Mouse (Mus musculus): ENCODE data around the gene Hc. TPM values are rescaled to one million over a fixed set of nuclear protein-coding genes. Genes with fewer than 3 reads are reported as not detected.

Gene Hc
- polyA plus RNA-seq, 1 experiment from 2014 or later, result 0.45 TPM

GRCm38 (mm10) chr2:35011649-35012048 lies 49.6 kb downstream of the Hc start:
- Histone ChIP-seq H3K4me1 (ENCODE audit: insufficient read depth, low read length) (no peaks in the 10 kb centered on the region), H3K36me3 (ENCODE audit: insufficient read depth, low read length) (no peaks in the 10 kb centered on the region), H3K9ac (replicated peaks; ENCODE audit: low read length) (no peak overlapping the region), H3K4me3 (ENCODE audit: low read length) (no peak overlapping the region), H3K9me3 (ENCODE audit: low read length) (no peaks in the 10 kb centered on the region), H3K4me2 (replicated peaks; ENCODE audit: low read depth, low read length) (no peak overlapping the region), H3K27ac (ENCODE audit: low read length) (no peak overlapping the region), H3K27me3 (ENCODE audit: insufficient read depth, low read length) (no peaks in the 10 kb centered on the region)
- 88% methylated on average over 8 of the region's 8 CpGs for WGBS
- ATAC-seq (ENCODE audit: low FRiP score, low TSS enrichment), result no peak

- 83% methylated on average over 9 of the region's 9 CpGs for WGBS
- no peaks in the 10 kb centered on the region for H3K27me3 ChIP-seq (ENCODE audit: insufficient read depth, low read length)
- ATAC-seq (ENCODE audit: low FRiP score, low TSS enrichment), result no peak
Measured at GRCm38 (mm10) chr2:34998956-34999355, 62.3 kb downstream of the Hc start.

GRCm38 (mm10) chr2:34996506-34996905 lies 64.7 kb downstream of the Hc start:
- no peaks in the 10 kb centered on the region for H3K9me3 ChIP-seq (ENCODE audit: low read length)
- no peak for ATAC-seq (ENCODE audit: low FRiP score, low TSS enrichment)
- no peaks in the 10 kb centered on the region; the same call in 1 of the 2 replicates for H3K27me3 ChIP-seq (ENCODE audit: insufficient read depth, low read length)
- H3K36me3 ChIP-seq (ENCODE audit: insufficient read depth, low read length), result no peaks in the 10 kb centered on the region
- no peak overlapping the region for H3K27ac ChIP-seq (ENCODE audit: low read length)
- H3K9ac ChIP-seq (replicated peaks; ENCODE audit: low read length), result no peak overlapping the region
- WGBS, result 79% methylated on average over 5 of the region's 5 CpGs
- 0 out of 2 replicates have a peak, but pooled peaks cover 4% of the 10 kb centered on the region for H3K4me1 ChIP-seq (ENCODE audit: insufficient read depth, low read length)
- H3K4me3 ChIP-seq (ENCODE audit: low read length), result no peak overlapping the region
- H3K4me2 ChIP-seq (replicated peaks; ENCODE audit: low read depth, low read length), result no peak overlapping the region

More at GRCm38 (mm10) chr2:34998956-34999355, 62.3 kb downstream of the Hc start:
- Histone ChIP-seq H3K4me2 (replicated peaks; ENCODE audit: low read depth, low read length) (no peak overlapping the region), H3K36me3 (ENCODE audit: insufficient read depth, low read length) (no peaks in the 10 kb centered on the region), H3K27ac (ENCODE audit: low read length) (no peak overlapping the region), H3K4me1 (ENCODE audit: insufficient read depth, low read length) (no peaks in the 10 kb centered on the region), H3K9me3 (ENCODE audit: low read length) (no peaks in the 10 kb centered on the region), H3K4me3 (ENCODE audit: low read length) (no peak overlapping the region), H3K9ac (replicated peaks; ENCODE audit: low read length) (no peak overlapping the region)

GRCm38 (mm10) chr2:34993696-34994356 lies 67.4 kb downstream of the Hc start:
- ATAC-seq (ENCODE audit: low FRiP score, low TSS enrichment), result no peak
- H3K4me2 ChIP-seq (replicated peaks; ENCODE audit: low read depth, low read length), result no peak overlapping the region
- 75% methylated on average over 5 of the region's 5 CpGs for WGBS

GRCm38 (mm10) chr2:34992729-34993695 lies 68.2 kb downstream of the Hc start:
- no peak for ATAC-seq (ENCODE audit: low FRiP score, low TSS enrichment)
- H3K9ac ChIP-seq (replicated peaks; ENCODE audit: low read length), result no peak overlapping the region
- 27% methylated on average over 9 of the region's 9 CpGs for WGBS

More at GRCm38 (mm10) chr2:34993696-34994356, 67.4 kb downstream of the Hc start:
- Histone ChIP-seq H3K27ac (ENCODE audit: low read length) (no peak overlapping the region), H3K9ac (replicated peaks; ENCODE audit: low read length) (no peak overlapping the region), H3K27me3 (ENCODE audit: insufficient read depth, low read length) (no peaks in the 10 kb centered on the region; the same call in 1 of the 2 replicates), H3K4me3 (ENCODE audit: low read length) (no peak overlapping the region), H3K36me3 (ENCODE audit: insufficient read depth, low read length) (no peaks in the 10 kb centered on the region), H3K9me3 (ENCODE audit: low read length) (no peaks in the 10 kb centered on the region), H3K4me1 (ENCODE audit: insufficient read depth, low read length) (0 out of 2 replicates have a peak, but pooled peaks cover 4% of the 10 kb centered on the region)

DNA sequence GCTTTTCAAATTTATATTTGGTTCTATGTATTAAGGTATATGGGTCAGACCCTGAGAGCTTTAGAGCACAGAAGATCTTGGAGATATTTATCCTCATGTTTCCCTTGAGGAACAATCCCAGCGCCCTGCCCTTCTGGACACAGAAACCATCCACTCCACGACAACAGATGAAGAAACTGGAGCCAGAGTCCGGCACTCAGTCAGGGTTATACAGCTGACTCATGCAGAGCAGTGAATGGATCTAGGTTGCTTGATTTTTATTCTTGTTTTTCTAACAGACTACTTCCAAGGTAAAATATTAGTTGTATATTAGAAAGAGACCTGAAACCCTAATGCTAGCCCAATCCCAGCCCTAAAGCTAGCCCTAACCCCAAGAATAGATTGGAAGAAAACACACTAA lies 69.3 kb downstream of the Hc start:
- H3K4me1 ChIP-seq (ENCODE audit: insufficient read depth, low read length), result 0 out of 2 replicates have a peak, but pooled peaks cover 4% of the 10 kb centered on the region
- WGBS, result 71% methylated on average over 3 of the region's 3 CpGs
- no peaks in the 10 kb centered on the region for H3K36me3 ChIP-seq (ENCODE audit: insufficient read depth, low read length)
- H3K4me3 ChIP-seq (ENCODE audit: low read length), result no peak overlapping the region
- ATAC-seq (ENCODE audit: low FRiP score, low TSS enrichment), result no peak
- no peak overlapping the region for H3K4me2 ChIP-seq (replicated peaks; ENCODE audit: low read depth, low read length)
- no peaks in the 10 kb centered on the region for H3K9me3 ChIP-seq (ENCODE audit: low read length)
- no peaks in the 10 kb centered on the region; the same call in 1 of the 2 replicates for H3K27me3 ChIP-seq (ENCODE audit: insufficient read depth, low read length)
- H3K9ac ChIP-seq (replicated peaks; ENCODE audit: low read length), result no peak overlapping the region
- H3K27ac ChIP-seq (ENCODE audit: low read length), result no peak overlapping the region

More at GRCm38 (mm10) chr2:34992729-34993695, 68.2 kb downstream of the Hc start:
- Histone ChIP-seq H3K4me2 (replicated peaks; ENCODE audit: low read depth, low read length) (no peak overlapping the region), H3K4me1 (ENCODE audit: insufficient read depth, low read length) (0 out of 2 replicates have a peak, but pooled peaks cover 4% of the 10 kb centered on the region), H3K4me3 (ENCODE audit: low read length) (no peak overlapping the region), H3K27ac (ENCODE audit: low read length) (no peak overlapping the region), H3K9me3 (ENCODE audit: low read length) (no peaks in the 10 kb centered on the region), H3K27me3 (ENCODE audit: insufficient read depth, low read length) (no peaks in the 10 kb centered on the region; the same call in 1 of the 2 replicates), H3K36me3 (ENCODE audit: insufficient read depth, low read length) (no peaks in the 10 kb centered on the region)

DNA sequence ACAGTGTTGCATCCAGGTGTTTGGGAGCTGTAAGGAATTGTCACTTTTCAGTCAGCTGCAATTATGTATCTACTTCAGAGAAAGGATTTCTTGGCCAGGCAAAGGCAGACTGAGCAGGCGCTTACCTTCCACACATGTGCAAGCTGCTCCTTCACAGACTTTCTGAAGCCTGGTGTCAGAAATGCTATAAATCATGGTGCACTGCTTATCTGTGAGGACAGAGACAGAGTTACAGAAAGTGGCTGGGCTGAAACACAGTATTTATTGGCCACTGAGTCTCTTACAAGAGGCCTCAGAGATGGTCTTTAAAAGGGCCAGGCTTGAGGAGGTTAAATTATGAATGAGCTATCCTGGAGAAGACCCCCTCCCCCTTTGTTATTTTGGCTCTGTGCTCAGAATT lies 71.5 kb downstream of the Hc start:
- no peak for ATAC-seq (ENCODE audit: low FRiP score, low TSS enrichment)
- Histone ChIP-seq H3K9ac (replicated peaks; ENCODE audit: low read length) (no peak overlapping the region), H3K4me3 (ENCODE audit: low read length) (no peak overlapping the region), H3K36me3 (ENCODE audit: insufficient read depth, low read length) (no peaks in the 10 kb centered on the region), H3K4me2 (replicated peaks; ENCODE audit: low read depth, low read length) (no peak overlapping the region), H3K9me3 (ENCODE audit: low read length) (no peaks in the 10 kb centered on the region), H3K4me1 (ENCODE audit: insufficient read depth, low read length) (0 out of 2 replicates have a peak, but pooled peaks cover 4% of the 10 kb centered on the region), H3K27ac (ENCODE audit: low read length) (no peak overlapping the region), H3K27me3 (ENCODE audit: insufficient read depth, low read length) (no peaks in the 10 kb centered on the region; the same call in 1 of the 2 replicates)
- WGBS, result 46% methylated on average over 1 of the region's 1 CpGs

GRCm38 (mm10) chr2:34987595-34987994 lies 73.6 kb downstream of the Hc start:
- no peak for ATAC-seq (ENCODE audit: low FRiP score, low TSS enrichment)
- no peaks in the 10 kb centered on the region for H3K36me3 ChIP-seq (ENCODE audit: insufficient read depth, low read length)
- no peak overlapping the region for H3K9ac ChIP-seq (replicated peaks; ENCODE audit: low read length)
- WGBS, result 68% methylated on average over 1 of the region's 1 CpGs
- no peaks in the 10 kb centered on the region for H3K9me3 ChIP-seq (ENCODE audit: low read length)
- H3K27ac ChIP-seq (ENCODE audit: low read length), result no peak overlapping the region
- H3K4me1 ChIP-seq (ENCODE audit: insufficient read depth, low read length), result peaks cover 11% of the 10 kb centered on the region; the same call in 1 of the 2 replicates
- no peak overlapping the region for H3K4me2 ChIP-seq (replicated peaks; ENCODE audit: low read depth, low read length)
- H3K27me3 ChIP-seq (ENCODE audit: insufficient read depth, low read length), result no peaks in the 10 kb centered on the region; the same call in 1 of the 2 replicates
- H3K4me3 ChIP-seq (ENCODE audit: low read length), result no peak overlapping the region

DNA sequence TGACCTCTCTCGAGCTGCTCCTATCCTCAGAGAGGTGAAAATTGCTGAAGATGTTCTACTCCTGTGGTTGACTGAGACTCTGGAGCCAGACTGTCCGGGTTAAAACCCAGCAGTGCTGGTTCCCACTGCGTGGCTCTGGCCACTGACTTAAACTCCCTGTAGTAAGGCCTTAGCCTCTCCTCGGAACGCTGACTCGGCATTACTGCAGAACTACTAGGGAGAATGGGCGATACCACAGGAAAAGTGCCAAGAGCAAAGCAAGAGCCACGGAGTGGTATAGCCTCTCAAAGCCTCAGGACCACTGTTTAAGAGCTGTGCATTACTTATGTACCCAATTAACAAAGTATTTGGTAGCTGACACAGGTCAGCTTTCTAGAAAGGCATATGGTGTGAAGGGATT lies 76.4 kb downstream of the Hc start:
- Histone ChIP-seq H3K9me3 (ENCODE audit: low read length) (no peaks in the 10 kb centered on the region), H3K4me2 (replicated peaks; ENCODE audit: low read depth, low read length) (no peak overlapping the region), H3K4me3 (ENCODE audit: low read length) (no peak overlapping the region), H3K9ac (replicated peaks; ENCODE audit: low read length) (no peak overlapping the region), H3K27ac (ENCODE audit: low read length) (no peak overlapping the region), H3K36me3 (ENCODE audit: insufficient read depth, low read length) (no peaks in the 10 kb centered on the region), H3K4me1 (ENCODE audit: insufficient read depth, low read length) (peaks cover 22% of the 10 kb centered on the region; the same call in 1 of the 2 replicates), H3K27me3 (ENCODE audit: insufficient read depth, low read length) (no peaks in the 10 kb centered on the region)
- 79% methylated on average over 8 of the region's 8 CpGs for WGBS
- ATAC-seq (ENCODE audit: low FRiP score, low TSS enrichment), result no peak

All from kidney, embryonic 16.5 days (tissue).